Mouse (Mus musculus): ENCODE data around the gene Olfr59. TPM values are rescaled to one million over a fixed set of nuclear protein-coding genes. Genes with fewer than 3 reads are reported as not detected.

The Olfr59 gene
- total RNA-seq (2021), result not detected

GRCm38 (mm10) chr11:74283436-74283835 is at the start of gene Olfr59:
TSS of gene Olfr59 (plus strand) at chr11:74283736.
- DNase-seq (ENCODE audit: extremely low spot score in 1 of 2, low spot score in 2 of 2), result no peak

GRCm38 (mm10) chr11:74241201-74241600 is 42.3 kb upstream of the Olfr59 start:
- intact Hi-C loops (cut with DNase I), result no loop called here
- DNase-seq (ENCODE audit: extremely low spot score in 1 of 2, low spot score in 2 of 2), result no peak

More at GRCm38 (mm10) chr11:74283436-74283835, at the start of gene Olfr59:
- intact Hi-C loops (cut with DNase I), result no loop called here

GRCm38 (mm10) chr11:74259508-74259907 is 24.0 kb upstream of the Olfr59 start, which contains the start of gene Olfr406:
TSS of gene Olfr406 (plus strand) at chr11:74259808.
- intact Hi-C loops (cut with DNase I), result no loop called here
- DNase-seq (ENCODE audit: extremely low spot score in 1 of 2, low spot score in 2 of 2), result no peak

GRCm38 (mm10) chr11:74287256-74287655 is 3.7 kb downstream of the Olfr59 start:
- intact Hi-C loops (cut with DNase I), result no loop called here
- no peak for DNase-seq (ENCODE audit: extremely low spot score in 1 of 2, low spot score in 2 of 2)

DNA sequence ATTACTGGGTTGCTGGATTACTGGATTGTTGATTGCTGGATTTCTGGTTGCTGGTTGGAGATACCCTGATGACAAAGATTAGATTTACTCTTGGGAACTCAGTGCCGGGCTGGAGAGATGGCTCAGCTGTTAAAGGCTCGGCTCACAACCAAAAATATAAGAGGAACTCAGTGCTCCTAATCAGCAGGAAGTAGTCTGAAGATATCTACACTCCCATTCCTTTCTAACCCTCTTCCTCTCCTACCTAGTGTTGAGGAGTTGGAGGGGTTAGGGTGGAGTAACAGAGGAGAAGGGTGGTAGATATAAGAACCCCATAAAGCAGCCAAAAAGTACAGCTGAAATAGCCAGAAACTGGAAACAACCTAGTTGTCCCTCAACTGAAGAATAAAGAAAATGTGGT is 42.5 kb downstream of the Olfr59 start:
- no peak for DNase-seq (ENCODE audit: extremely low spot score in 1 of 2, low spot score in 2 of 2)
- intact Hi-C loops (cut with DNase I), result no loop called here

DNA sequence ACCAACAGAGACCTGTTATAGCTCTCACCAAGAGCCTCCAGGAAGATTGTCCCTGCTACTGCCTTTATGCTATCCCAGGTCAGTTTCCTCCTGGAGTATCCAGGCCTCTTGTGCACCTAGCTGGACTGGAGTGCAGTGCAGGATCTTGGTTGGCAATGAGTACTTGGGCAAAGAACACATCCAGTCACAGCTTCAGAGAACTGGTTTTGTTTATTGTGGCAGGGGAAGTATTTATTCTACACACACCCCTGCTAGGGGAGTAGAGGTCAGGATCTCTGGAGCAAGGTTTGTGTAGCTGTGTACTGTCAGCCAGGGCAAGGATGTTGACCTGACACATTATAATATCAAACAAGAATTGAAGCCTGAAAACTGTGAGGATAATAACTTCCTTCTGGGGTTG is 45.2 kb downstream of the Olfr59 start:
- DNase-seq (ENCODE audit: extremely low spot score in 1 of 2, low spot score in 2 of 2), result no peak
- intact Hi-C loops (cut with DNase I), result no loop called here

DNA sequence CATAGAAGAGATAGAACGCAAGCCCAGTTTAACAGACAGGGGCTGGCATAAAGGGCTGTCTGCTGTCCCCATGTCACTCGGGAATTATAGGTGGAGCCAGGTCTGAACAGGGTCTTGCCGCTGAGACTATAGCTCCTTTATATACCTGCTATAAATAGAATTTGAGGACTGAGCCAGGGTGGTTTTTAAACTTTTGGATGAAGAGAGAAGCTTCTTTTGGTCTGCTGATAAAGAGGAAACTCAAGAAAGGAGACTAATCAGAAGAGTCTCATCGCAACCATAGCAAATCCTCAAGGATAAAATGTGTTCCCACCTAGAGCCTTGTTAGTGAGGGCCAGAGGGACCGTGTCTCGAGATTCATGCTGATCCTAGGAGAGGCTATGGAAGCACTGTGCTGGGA is 54.4 kb downstream of the Olfr59 start, which contains the start of gene Olfr410:
Olfr410 (minus strand) TSS at position 101 of the 400 bp plus-strand sequence.
- no peak for DNase-seq (ENCODE audit: extremely low spot score in 1 of 2, low spot score in 2 of 2)
- intact Hi-C loops (cut with DNase I), result no loop called here

Other genes starting within 250 kb of the Olfr59 start
- gene Olfr139, start 227.2 kb upstream of the Olfr59 start, total RNA-seq (2021), result not detected
- not detected for gene Olfr399, start 227.1 kb upstream of the Olfr59 start, total RNA-seq (2021)
- gene Zfp616, start 213.8 kb upstream of the Olfr59 start, total RNA-seq (2021), result not detected
- gene Olfr401, start 170.0 kb upstream of the Olfr59 start, total RNA-seq (2021), result not detected
- not detected for gene Olfr402, start 130.2 kb upstream of the Olfr59 start, total RNA-seq (2021)
- not detected for gene Olfr403, start 97.5 kb upstream of the Olfr59 start, total RNA-seq (2021)
- gene Olfr43, start 72.4 kb upstream of the Olfr59 start, total RNA-seq (2021), result not detected
- not detected for gene Olfr406, start 23.9 kb upstream of the Olfr59 start, total RNA-seq (2021)
- not detected for gene Olfr410, start 54.3 kb downstream of the Olfr59 start, total RNA-seq (2021)
- gene Olfr411, start 68.9 kb downstream of the Olfr59 start, total RNA-seq (2021), result not detected
- gene Olfr412, start 78.3 kb downstream of the Olfr59 start, total RNA-seq (2021), result not detected